Mouse (Mus musculus) layer of hippocampus, postnatal 14 days (tissue): Measurements from ENCODE around the gene Depdc1a. TPM values are rescaled to one million over a fixed set of nuclear protein-coding genes. Genes with fewer than 3 reads are reported as not detected.
"Not testable (repeated sequence)": the region's sequence is repeated elsewhere in the genome, so short reads cannot be mapped to it uniquely, and the experiment has no call there.

ENCODE experiments used
- DNase-seq, 2 experiments: peaks; one replicate each; pipeline ENCODE4 v3.0.0; 2021 to 2022; ENCODE audit warnings: low spot score in 2 of 2, mixed read lengths in 1 of 2
- long read RNA-seq, 2 experiments: library from polyadenylated mRNA; stranded (forward); transcript quantifications; one replicate each; pipeline ENCODE4 v2.0.0; 2021
- total RNA-seq, 2 experiments: library from RNA; stranded (reverse); gene quantifications; 2 replicates each; pipeline ENCODE4 v1.2.3; 2021

Gene Depdc1a
- under 1 TPM; 0.21 to 0.81 TPM for total RNA-seq
- long read RNA-seq, experiment 1, partial matches to known transcripts: 0 of 3 reads
- long read RNA-seq, experiment 1, other reads (novel, unspliced or antisense): 1 of 3 reads
- long read RNA-seq, experiment 2: 0 reads

DNA sequence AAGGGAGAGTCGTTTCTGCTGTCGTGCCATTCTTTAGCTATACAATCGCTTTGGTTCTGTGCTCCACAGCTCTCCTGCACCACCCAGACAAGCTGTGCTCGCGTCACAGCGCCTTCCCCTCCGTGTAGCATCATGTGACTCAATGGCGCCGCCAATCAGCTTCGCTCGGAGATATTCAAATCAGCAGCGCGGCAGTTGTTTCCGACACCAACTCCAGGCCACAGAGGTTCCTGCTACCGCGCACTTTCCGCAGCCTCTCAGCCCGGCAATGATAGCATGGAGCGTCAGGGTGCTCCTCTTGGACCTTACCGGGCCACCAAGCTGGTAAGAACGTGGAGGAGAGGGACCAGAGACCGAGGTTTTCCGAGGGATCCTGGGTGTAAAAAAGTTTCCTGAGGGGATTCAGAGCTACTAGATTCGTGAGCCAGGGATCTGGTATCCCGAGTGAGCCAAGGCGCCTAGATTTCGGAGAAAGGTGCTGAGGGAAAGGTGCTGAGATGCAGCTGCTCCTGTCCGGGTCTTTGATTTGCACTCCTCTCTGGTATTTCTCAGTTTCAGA lies at the start of gene Depdc1a:
Depdc1a (plus strand) TSS at position 191 of the 559 bp plus-strand sequence.
- DNase-seq: peak; percentile 82 to 90

DNA sequence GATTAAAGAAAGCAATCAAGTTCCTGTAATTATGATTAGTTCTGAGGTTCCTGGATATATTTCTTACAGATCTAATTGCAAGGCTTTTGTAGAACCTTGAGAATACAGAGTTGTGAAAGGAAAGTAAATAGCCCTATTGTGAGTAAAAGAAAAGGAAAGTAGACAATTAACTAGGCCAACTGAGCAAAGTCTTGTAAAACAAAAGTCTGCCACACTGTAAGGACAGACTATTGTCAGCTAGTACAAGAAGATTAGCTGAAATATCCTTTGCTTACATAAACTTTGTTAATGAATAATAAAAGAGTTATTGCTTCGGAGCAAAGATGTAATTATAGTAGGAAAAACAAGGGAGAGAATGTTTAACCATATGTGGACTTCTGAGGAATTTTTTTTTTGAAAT lies 25.2 kb upstream of the Depdc1a start:
- DNase-seq: no peak

DNA sequence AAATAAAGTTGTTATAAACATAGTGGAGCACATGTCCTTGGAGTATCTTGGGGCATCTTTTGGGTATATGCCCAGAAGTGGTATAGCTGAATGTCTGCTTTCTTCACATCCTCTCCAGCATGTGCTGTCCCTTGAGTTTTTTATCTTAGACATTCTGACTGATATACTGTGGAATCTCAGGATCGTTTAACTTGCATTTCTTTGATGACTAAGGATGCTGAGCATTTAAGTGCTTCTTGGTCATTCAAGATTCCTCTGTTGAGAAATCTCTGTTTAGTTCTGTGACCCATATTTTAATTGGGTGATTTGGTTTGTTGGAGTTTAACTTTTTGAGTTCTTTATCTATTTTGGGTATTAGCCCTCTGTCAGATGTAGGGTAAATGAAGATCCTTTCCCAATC lies 19.8 kb upstream of the Depdc1a start:
- DNase-seq: no peak

DNA sequence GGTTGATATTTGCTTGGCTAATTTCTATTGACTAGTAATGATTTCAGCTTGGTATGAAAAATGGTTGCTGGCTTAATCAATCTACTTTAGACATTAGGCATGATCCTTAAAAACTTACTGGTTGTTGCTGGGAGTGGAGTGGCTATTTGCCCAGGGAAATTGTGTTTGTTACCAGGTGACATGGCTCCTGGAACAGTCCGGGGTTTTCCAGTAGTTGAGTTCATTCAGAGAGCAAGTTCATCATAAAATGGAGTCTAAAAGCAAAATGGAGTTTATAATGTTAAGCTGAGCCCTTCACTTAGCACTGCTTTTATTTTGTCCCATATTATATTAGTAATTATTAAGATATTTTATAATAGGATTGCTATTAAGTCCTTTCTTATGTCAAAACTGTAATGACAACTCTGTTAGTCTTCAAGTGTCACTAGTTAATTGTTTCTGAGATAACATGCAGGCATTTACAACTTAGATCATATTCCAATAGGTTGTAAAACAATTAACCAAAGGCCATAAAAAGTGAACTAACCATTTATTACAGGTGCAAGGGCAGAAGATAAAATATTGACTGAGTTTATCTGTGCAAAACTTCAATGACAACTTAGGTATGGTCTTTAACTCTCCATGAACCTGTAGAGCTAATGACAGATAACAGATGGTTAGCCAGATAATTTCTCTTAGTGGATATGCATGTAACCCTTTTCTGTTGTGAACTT lies 17.8 kb upstream of the Depdc1a start:
- no peak for DNase-seq

DNA sequence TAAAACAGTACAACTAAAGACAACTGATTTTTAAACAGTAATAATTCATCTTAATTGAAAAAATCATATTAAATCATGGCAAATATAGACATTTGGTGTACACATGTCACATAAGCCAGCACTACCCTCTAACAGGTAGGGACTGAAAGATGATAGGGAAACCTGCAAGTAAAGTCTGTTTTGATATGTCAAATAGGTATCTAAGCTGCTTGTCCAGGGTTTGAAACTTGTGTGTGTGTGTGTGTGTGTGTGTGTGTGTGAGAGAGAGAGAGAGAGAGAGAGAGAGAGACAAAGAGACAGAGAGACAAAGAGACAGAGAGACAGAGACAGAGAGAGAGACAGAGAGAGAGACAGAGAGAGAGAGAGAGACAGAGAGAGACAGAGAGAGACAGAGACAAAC lies 524 bp upstream of the Depdc1a start:
- DNase-seq: not testable (repeated sequence)

DNA sequence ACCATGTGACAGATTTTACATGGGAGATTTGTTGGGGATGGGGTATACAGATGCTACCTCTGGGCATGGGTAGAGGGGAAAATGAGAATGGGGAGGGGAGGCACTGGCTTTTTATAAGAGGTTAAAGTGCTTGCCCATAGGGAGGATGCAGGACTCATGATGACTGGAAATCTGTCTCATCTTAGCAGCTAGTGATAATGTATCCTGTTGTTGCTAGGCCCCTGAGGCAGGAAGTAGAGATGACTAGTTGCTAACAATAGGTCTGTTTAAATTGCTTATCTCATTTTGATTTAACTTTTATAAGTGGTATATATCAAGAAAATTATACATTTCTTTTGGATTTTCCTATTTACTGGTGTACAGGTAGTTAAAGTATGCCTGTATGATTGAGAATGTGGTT lies 13.7 kb downstream of the Depdc1a start:
- no peak for DNase-seq

DNA sequence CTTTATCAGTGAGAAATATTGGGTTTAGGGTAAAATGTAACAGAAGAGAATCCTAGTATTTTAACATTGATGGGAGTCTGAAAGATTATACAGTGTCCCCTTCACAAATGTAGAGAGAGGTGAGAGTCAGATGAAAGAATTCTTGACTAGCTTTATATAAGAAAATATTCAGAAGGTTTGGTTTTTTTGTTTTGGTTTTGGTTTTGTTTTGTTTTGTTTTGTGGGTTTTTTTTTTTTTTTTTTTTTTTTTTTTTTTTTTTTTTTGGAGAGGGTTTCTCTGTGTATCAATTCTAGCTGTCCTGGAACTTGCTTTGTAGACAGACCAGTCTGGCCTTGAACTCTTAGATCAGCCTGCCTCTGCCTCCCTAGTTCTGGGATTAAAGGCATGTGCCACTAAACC lies 33.3 kb downstream of the Depdc1a start:
- DNase-seq: no peak

DNA sequence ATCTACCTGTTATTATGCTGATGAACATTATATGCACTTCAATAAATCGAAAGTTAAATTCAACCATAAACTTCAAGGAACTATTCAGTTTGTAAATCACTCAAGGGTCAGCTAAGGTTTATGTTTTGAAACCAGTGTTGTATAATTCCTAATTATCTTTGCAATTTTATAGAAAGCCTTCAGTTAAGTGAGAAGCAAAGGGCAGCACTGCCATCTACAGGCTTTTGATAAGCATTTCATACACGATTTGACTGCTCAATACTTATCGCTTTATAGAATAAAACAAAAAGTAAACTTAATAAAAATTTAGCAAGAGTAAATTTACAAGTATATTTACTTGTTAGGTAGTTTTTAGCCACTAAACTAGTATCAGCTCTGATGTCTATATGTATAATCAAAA lies 53.1 kb downstream of the Depdc1a start:
- DNase-seq: peak; percentile 4 to 58

DNA sequence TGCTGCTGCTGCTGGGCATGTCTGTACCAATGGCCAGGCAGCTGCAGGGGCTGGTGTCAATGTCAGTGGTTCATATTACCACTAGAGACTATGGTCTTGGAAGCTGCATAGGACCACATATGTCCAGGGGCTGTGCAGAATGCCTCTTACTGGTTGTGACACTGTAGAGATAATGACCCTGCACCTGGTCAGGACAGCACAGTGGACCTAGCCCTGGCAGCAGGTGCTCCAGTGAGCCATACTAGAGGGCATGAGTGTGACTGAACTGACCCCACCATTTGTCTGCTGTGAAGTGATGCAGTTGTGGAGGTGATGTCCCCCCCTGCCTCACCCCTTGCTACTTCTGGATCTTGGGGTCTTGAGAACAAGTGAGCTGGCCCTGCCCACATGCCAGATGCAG lies 55.0 kb downstream of the Depdc1a start:
- no peak for DNase-seq

Other genes starting within 250 kb of the Depdc1a start
- not detected for gene Rpe65, start 103.7 kb downstream of the Depdc1a start, total RNA-seq